Mouse (Mus musculus): Measurements from ENCODE around the gene Sars. TPM values are rescaled to one million over a fixed set of nuclear protein-coding genes. Genes with fewer than 3 reads are reported as not detected.

Gene Sars
- total RNA-seq (2012; rRNA removed) = 255 and 373 TPM in 2 replicates
- total RNA-seq (2014; rRNA removed) = 377 and 422 TPM in 2 replicates
- 394 and 470 TPM in 2 replicates for polyA plus RNA-seq (2012; ENCODE audit: insufficient read length, low read depth)

DNA sequence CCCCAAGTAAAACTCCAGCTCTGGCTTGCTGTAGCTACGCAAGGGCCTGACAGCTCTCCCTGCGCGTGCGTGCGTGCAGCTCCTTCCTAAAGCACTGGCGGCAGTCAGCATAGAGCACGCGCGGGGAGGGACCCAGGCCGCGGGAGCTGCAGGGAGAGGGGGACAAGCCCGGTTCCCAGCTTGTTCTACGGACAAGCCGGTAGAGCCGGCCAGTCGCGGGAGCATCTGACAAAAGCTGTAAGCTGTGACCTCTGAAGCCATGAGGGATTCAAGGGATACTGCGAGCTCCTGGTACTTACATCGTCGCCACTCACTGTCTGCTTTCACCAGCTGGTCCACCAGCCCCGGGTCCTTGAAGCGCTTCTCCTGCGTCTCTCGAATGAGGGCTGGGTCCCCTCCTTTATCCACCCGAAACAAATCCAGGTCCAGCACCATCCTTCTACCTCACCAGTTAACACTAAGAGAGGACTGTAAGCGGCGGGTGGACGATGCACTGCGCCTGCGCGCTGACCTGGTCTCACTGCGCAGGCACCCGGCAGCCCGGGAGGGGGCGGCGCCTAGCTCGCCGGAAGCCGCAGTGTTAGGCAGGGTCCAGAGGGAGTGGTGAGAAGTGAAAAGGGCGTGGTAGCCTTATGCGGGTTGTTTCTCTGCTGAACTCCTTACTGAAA is at the start of gene Sars:
TSS of gene Sars (minus strand) at position 512 of the 668 bp plus-strand sequence.
- TF ChIP-seq ZKSCAN1 (IDR thresholded peaks at IDR 0.05; ENCODE audit: borderline replicate concordance, low read depth, low read length) (no peak), MAZ (IDR thresholded peaks at IDR 0.05; ENCODE audit: low read depth, low read length) (peak; percentile 67; the same call in 1 of the 2 replicates), ZC3H11A (IDR thresholded peaks at IDR 0.05; ENCODE audit: low read depth, low read length) (no peak), CTCF (conservative IDR thresholded peaks at IDR 0.05 in 1 of 2, IDR thresholded peaks at IDR 0.05 in 1 of 2; ENCODE audit: low read depth in 2 of 2, low read length in 2 of 2) (no peak), SIN3A (IDR thresholded peaks at IDR 0.05; ENCODE audit: low read length) (peak; percentile 89; the same call in 1 of the 2 replicates), MEF2A (IDR thresholded peaks at IDR 0.05; ENCODE audit: borderline replicate concordance, low read depth, low read length) (no peak), MAX (IDR thresholded peaks at IDR 0.05; ENCODE audit: low read length) (peak; percentile 30; the same call in 1 of the 2 replicates), E2F4 (IDR thresholded peaks at IDR 0.05; ENCODE audit: insufficient replicate concordance, low read depth, low read length) (no peak), KAT2A (IDR thresholded peaks at IDR 0.05; ENCODE audit: insufficient replicate concordance, low read length) (no peak), USF1 (IDR thresholded peaks at IDR 0.05; ENCODE audit: low read depth, low read length) (no peak), BHLHE40 (IDR thresholded peaks at IDR 0.05; ENCODE audit: low read depth, low read length) (peak; percentile 74), ELF1 (IDR thresholded peaks at IDR 0.05; ENCODE audit: low read depth, low read length) (peak; percentile 82), ZMIZ1 (IDR thresholded peaks at IDR 0.05; ENCODE audit: low read depth, low read length) (peak; percentile 22; the same call in 1 of the 2 replicates), TCF12 (IDR thresholded peaks at IDR 0.05; ENCODE audit: low read depth, low read length) (peak; percentile 69), MXI1 (IDR thresholded peaks at IDR 0.05; ENCODE audit: low read depth, low read length) (peak; percentile 82), UBTF (IDR thresholded peaks at IDR 0.05; ENCODE audit: low read depth, low read length) (no peak; the same call in 1 of the 2 replicates), JUN (IDR thresholded peaks at IDR 0.05; ENCODE audit: insufficient read depth, low read depth, low read length) (no peak), NELFE (IDR thresholded peaks at IDR 0.05; ENCODE audit: low read depth, low read length) (peak; percentile 87), CHD1 (IDR thresholded peaks at IDR 0.05; ENCODE audit: low read depth, low read length) (0 out of 2 replicates have a peak, but pooled peaks have one; percentile 36), POLR2A (IDR thresholded peaks at IDR 0.05; ENCODE audit: low read depth, low read length) (peak; percentile 87), HCFC1 (IDR thresholded peaks at IDR 0.05; ENCODE audit: low read depth, low read length) (peak; percentile 53), NRF1 (IDR thresholded peaks at IDR 0.05; ENCODE audit: low read depth, low read length) (peak; percentile 90), IRF4 (IDR thresholded peaks at IDR 0.05; ENCODE audit: low read depth, low read length) (peak; percentile 10; the same call in 1 of the 2 replicates)
- in situ Hi-C loops (cut with MboI; ENCODE audit: low pct_ligation_motif_present, low pct_unique_long_range_greater_than_20kb, low sequenced_read_pairs) (no loop called here), dilution Hi-C loops (cut with MboI; ENCODE audit: extremely low pct_ligation_motif_present, extremely low pct_unique_long_range_greater_than_20kb, low sequenced_read_pairs) (no loop called here)
- Histone ChIP-seq H3K9ac (ENCODE audit: insufficient read depth, low read depth) (peak within 1 kb of the TSS; percentile 100), H3K4me3 (replicated peaks in 1 of 3; ENCODE audit: low read depth in 2 of 3, low read length in 2 of 3, poor library complexity in 1 of 3) (peak within 1 kb of the TSS; percentile 83 to 94 (median 86)), H3K4me2 (ENCODE audit: insufficient read depth, low read depth, poor library complexity, severe bottlenecking) (peak within 1 kb of the TSS; percentile 60), H3K9me3 (replicated peaks; ENCODE audit: low read length) (no peaks in the 10 kb centered on the region), H3K4me1 (ENCODE audit: control insufficient read depth in 1 of 2, insufficient read depth in 2 of 2) (peaks cover 15 to 48% of the 10 kb centered on the region in 2 experiments), H3K27ac (ENCODE audit: insufficient read depth, low read depth) (peak within 1 kb of the TSS; percentile 87), H3K79me2 (replicated peaks; ENCODE audit: control insufficient read depth, extremely low read depth, insufficient read depth, poor library complexity, severe bottlenecking) (peaks cover 47% of the 10 kb centered on the region), H3K27me3 (replicated peaks) (peaks cover 4% of the 10 kb centered on the region), H3K36me3 (replicated peaks in 1 of 2; ENCODE audit: control insufficient read depth in 1 of 2, insufficient read depth in 1 of 2, low read length in 1 of 2) (peaks cover 12 to 28% of the 10 kb centered on the region in 2 experiments)
- peak; percentile 92 for DNase-seq (ENCODE audit: extremely low read depth)

All from CH12.LX (cell line).